In genomic region chr2:125282334-125283206, GRCm38 (mm10) we compare ENCODE assay signal across 15 mouse cellular contexts. TPM values are rescaled to one million over a fixed set of nuclear protein-coding genes. Genes with fewer than 3 reads are reported as not detected.
DNase-seq lines count a peak whose midpoint lies in the region; ATAC-seq and TF ChIP-seq lines count a peak whose summit lies in the region.
"Had no signal": no experiment of that assay in that cellular context is flagged by ENCODE, and none has a peak within 500 bp of the region (broad histone marks: within the 10 kb centered on the region; RNA-seq: fewer than 3 reads in every experiment).

No protein-coding gene starts in this region.

- no peak overlapping the region for H3K4me3 ChIP-seq in heart, embryonic 13.5 days
- H3K4me3 ChIP-seq in lung, adult 2 months (replicated peaks; ENCODE audit: extremely low read depth, low read depth, low read length): peak overlapping the region; percentile 14
- H3K4me3 ChIP-seq: forebrain, embryonic 12.5 days; hindbrain, embryonic 15.5 days; liver, embryonic 15.5 days; myocyte had no signal

- no peaks in the 10 kb centered on the region for H3K27me3 ChIP-seq in heart, embryonic 13.5 days (replicated peaks)
- H3K27me3 ChIP-seq in splenic B cell, adult 2 months (ENCODE audit: control insufficient read depth, insufficient read depth, low read length, poor library complexity, severe bottlenecking): no peaks in the 10 kb centered on the region
- H3K27me3 ChIP-seq: forebrain, embryonic 12.5 days; hindbrain, embryonic 15.5 days; liver, embryonic 15.5 days; Patski had no signal

- H3K4me2 ChIP-seq in heart, embryonic 13.5 days: peak overlapping the region; percentile 53
- H3K4me2 ChIP-seq: forebrain, embryonic 12.5 days; hindbrain, embryonic 15.5 days; liver, embryonic 15.5 days had no signal

- 57% methylated on average over 14 of the region's 14 CpGs for WGBS in heart, embryonic 13.5 days
- 29% methylated on average over 14 of the region's 14 CpGs for WGBS in lung, adult 2 months

- H3K9ac ChIP-seq in heart, embryonic 13.5 days: no peak overlapping the region
- H3K9ac ChIP-seq: forebrain, embryonic 12.5 days; hindbrain, embryonic 15.5 days; liver, embryonic 15.5 days had no signal

- ATAC-seq in heart, embryonic 13.5 days (ENCODE audit: extremely low read depth, insufficient number of reproducible peaks, low FRiP score, low TSS enrichment): no peak
- peak; percentile 51 to 58 for ATAC-seq in hematopoietic stem cell, adult 5-6 weeks (replicated peaks in 1 of 2; ENCODE audit: insufficient read depth in 1 of 2, low FRiP score in 2 of 2, low TSS enrichment in 1 of 2, low read depth in 1 of 2, poor library complexity in 2 of 2, severe bottlenecking in 2 of 2)
- ATAC-seq: Patski had no signal

- H3K36me3 ChIP-seq in heart, embryonic 13.5 days: no peaks in the 10 kb centered on the region
- H3K36me3 ChIP-seq in splenic B cell, adult 2 months (ENCODE audit: control insufficient read depth, insufficient read depth, low read length, poor library complexity, severe bottlenecking): no peaks in the 10 kb centered on the region
- H3K36me3 ChIP-seq: forebrain, embryonic 12.5 days; hindbrain, embryonic 15.5 days; liver, embryonic 15.5 days had no signal

- H3K27ac ChIP-seq in heart, embryonic 13.5 days (replicated peaks): no peak overlapping the region
- H3K27ac ChIP-seq: forebrain, embryonic 12.5 days; hindbrain, embryonic 15.5 days; liver, embryonic 15.5 days had no signal

- H3K9me3 ChIP-seq in heart, embryonic 13.5 days: no peaks in the 10 kb centered on the region
- H3K9me3 ChIP-seq: forebrain, embryonic 12.5 days; hindbrain, embryonic 15.5 days; liver, embryonic 15.5 days had no signal

- no peak for DNase-seq in heart, adult 18-20 months
- no peak for DNase-seq in lung, adult 2 months
- DNase-seq in lung, postnatal 36 days: no peak
- peak; percentile 44 for DNase-seq in splenic B cell, adult 2 months (ENCODE audit: low read depth, low spot score)
- DNase-seq in Muller cell, postnatal 12 days (ENCODE audit: inconsistent ontology term): no peak
- no peak for DNase-seq in testis, postnatal 10 days (ENCODE audit: low spot score)
- DNase-seq: cerebellum, postnatal 25 days; gastrocnemius, postnatal 14 days had no signal

- H3K4me1 ChIP-seq in heart, embryonic 13.5 days: peaks cover 5% of the 10 kb centered on the region; the same call in 1 of the 2 replicates
- peaks cover 3% of the 10 kb centered on the region for H3K4me1 ChIP-seq in lung, adult 2 months (ENCODE audit: control insufficient read depth, insufficient read depth, low read length)
- H3K4me1 ChIP-seq: forebrain, embryonic 12.5 days; hindbrain, embryonic 15.5 days; liver, embryonic 15.5 days had no signal

- TF ChIP-seq CTCF in lung, adult 2 months (IDR thresholded peaks at IDR 0.05; ENCODE audit: insufficient read depth, low read length): no peak

- TF ChIP-seq POLR2A in lung, adult 2 months (IDR thresholded peaks at IDR 0.05; ENCODE audit: borderline replicate concordance, extremely low read depth, low read depth, low read length): no peak

RNA-seq across cellular contexts. Expression of gene Dut, which starts 35.6 kb away (rescaled TPM):
- 113 and 127 TPM in 2 replicates for polyA plus RNA-seq in heart, embryonic 13.5 days (2015; fragmentation: Nextera tagmentation; extraction: Ambion mirVana)
- total RNA-seq in heart, adult 18-20 months (2021): 10 to 100 TPM; 31.9 to 32.5 TPM
- polyA plus RNA-seq in lung, adult 2 months (2012; rRNA removed): 15.1 and 21.2 TPM in 2 replicates
- 150 and 167 TPM in 2 replicates for total RNA-seq in hematopoietic stem cell, adult 5-6 weeks (2017)
